Mouse (Mus musculus) hindbrain, embryonic 11.5 days (tissue): ENCODE measurements at regions not wholly inside any gene's neighbourhood (a gene's known extent, or its start where the extent isn't known, plus 50 kb on each side); places are given as distances from the start of the nearest gene placed in this dataset.

ENCODE experiments used
- ATAC-seq: fragments of 200-750 bp; cut with Nextera tagmentation; 2 replicates; pipeline ENCODE4 v1.8.0; 2017; ENCODE audit warnings: mild to moderate bottlenecking, moderate TSS enrichment, moderate library complexity; ENCODE audit not compliant: low FRiP score
- DNase-seq: peaks from one replicate; pipeline ENCODE4 v3.0.0-alpha.2; 2015; ENCODE audit warnings: low spot score
- H3K27ac ChIP-seq: fragments of 300-500 bp; sonication (generic); 2 replicates; pipeline ENCODE4 v1.5.1; 2014; ENCODE audit warnings: mild to moderate bottlenecking, low read depth, low read length
- H3K27me3 ChIP-seq: fragments of 300-500 bp; sonication (generic); 2 replicates; pipeline ENCODE4 v1.6.1; 2014; ENCODE audit warnings: mild to moderate bottlenecking, low read length, moderate library complexity, mixed read lengths; ENCODE audit not compliant: control insufficient read depth, insufficient read depth
- H3K36me3 ChIP-seq: fragments of 300-500 bp; sonication (generic); 2 replicates; pipeline ENCODE4 v1.6.1; 2014; ENCODE audit warnings: mild to moderate bottlenecking, low read length, moderate library complexity, mixed read lengths; ENCODE audit not compliant: control insufficient read depth, insufficient read depth
- H3K4me1 ChIP-seq: fragments of 300-500 bp; sonication (generic); replicated peaks from 2 replicates; pipeline ENCODE4 v1.6.1; 2014; ENCODE audit warnings: low read length, mixed read lengths; ENCODE audit not compliant: control insufficient read depth, insufficient read depth
- H3K4me2 ChIP-seq: fragments of 300-500 bp; sonication (generic); replicated peaks from 2 replicates; pipeline ENCODE4 v1.6.1; 2014; ENCODE audit warnings: mild to moderate bottlenecking, low read depth, low read length
- H3K4me3 ChIP-seq: fragments of 300-500 bp; sonication (generic); 2 replicates; pipeline ENCODE4 v1.5.1; 2014; ENCODE audit warnings: low read depth, low read length
- H3K9ac ChIP-seq: fragments of 300-500 bp; sonication (generic); 2 replicates; pipeline ENCODE4 v1.6.1; 2014; ENCODE audit warnings: low read depth, low read length
- H3K9me3 ChIP-seq: fragments of 300-500 bp; sonication (generic); 2 replicates; pipeline ENCODE4 v1.6.1; 2016; ENCODE audit warnings: low read length; ENCODE audit not compliant: control insufficient read depth
- WGBS: fragments of 180-500 bp; shearing (Covaris S2); extraction: QIAGEN DNeasy Blood & Tissue Kit; methylation state at CpG from one replicate; pipeline ENCODE4 v1.1.7; 2014; 5-methylcytosine and 5-hydroxymethylcytosine counted together

GRCm38 (mm10) chr11:23203566-23203965 lies 52.3 kb upstream of the Xpo1 start:
- no peak for ATAC-seq
- H3K36me3 ChIP-seq, result no peaks in the 10 kb centered on the region
- no peaks in the 10 kb centered on the region for H3K9me3 ChIP-seq
- DNase-seq, result no peak
- H3K4me1 ChIP-seq, result no peaks in the 10 kb centered on the region
- WGBS, result 89% methylated on average over 14 of the region's 14 CpGs
- H3K27me3 ChIP-seq, result no peaks in the 10 kb centered on the region
- no peak overlapping the region for H3K4me2 ChIP-seq
- H3K27ac ChIP-seq, result no peak overlapping the region
- no peak overlapping the region for H3K9ac ChIP-seq
- no peak overlapping the region for H3K4me3 ChIP-seq

GRCm38 (mm10) chr11:23204041-23204440 lies 51.8 kb upstream of the Xpo1 start:
- Histone ChIP-seq H3K36me3 (no peaks in the 10 kb centered on the region), H3K9me3 (no peaks in the 10 kb centered on the region), H3K4me2 (no peak overlapping the region), H3K4me3 (no peak overlapping the region), H3K27ac (no peak overlapping the region), H3K4me1 (no peaks in the 10 kb centered on the region), H3K27me3 (no peaks in the 10 kb centered on the region), H3K9ac (no peak overlapping the region)
- no peak for ATAC-seq
- no peak for DNase-seq
- 72% methylated on average over 12 of the region's 12 CpGs for WGBS
